23 mouse cellular contexts compared by ENCODE assay signal in the genomic region with DNA sequence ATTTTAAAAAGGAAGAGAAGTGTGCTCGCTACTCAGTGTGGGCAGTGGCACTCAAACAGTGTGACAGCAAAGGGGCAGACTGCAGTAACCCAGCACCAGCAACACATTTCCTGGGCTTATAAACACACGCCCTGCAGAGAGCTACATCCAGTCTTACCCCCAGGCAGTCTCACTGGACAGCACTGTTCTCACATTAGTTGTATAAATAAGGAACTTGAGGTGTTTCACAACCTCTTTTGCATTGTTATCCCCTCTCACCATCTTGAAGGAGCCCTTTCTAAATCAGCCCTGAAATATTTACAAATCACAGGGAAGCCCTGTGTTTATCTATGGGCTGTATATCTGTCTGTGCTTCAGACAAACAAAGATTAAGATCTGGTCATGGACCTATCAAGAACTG. TPM values are rescaled to one million over a fixed set of nuclear protein-coding genes. Genes with fewer than 3 reads are reported as not detected.
DNase-seq lines count a peak whose midpoint lies in the region; ATAC-seq and TF ChIP-seq lines count a peak whose summit lies in the region.
"Had no signal": no experiment of that assay in that cellular context is flagged by ENCODE, and none has a peak within 500 bp of the region (broad histone marks: within the 10 kb centered on the region; RNA-seq: fewer than 3 reads in every experiment).

No protein-coding gene starts in this region.

- ATAC-seq in midbrain, embryonic 11.5 days (ENCODE audit: low FRiP score) = no peak
- ATAC-seq in midbrain, postnatal 0 days (ENCODE audit: low FRiP score) = no peak
- peak; percentile 87 for ATAC-seq in megakaryocyte, adult 5-6 weeks (ENCODE audit: poor library complexity, severe bottlenecking)
- ATAC-seq in frontal cortex, adult (ENCODE audit: low TSS enrichment) = no peak
- ATAC-seq: forebrain, postnatal 0 days; hindbrain, embryonic 16.5 days had no signal

- H3K9me3 ChIP-seq in midbrain, embryonic 11.5 days (ENCODE audit: control insufficient read depth, low read length) = no peaks in the 10 kb centered on the region
- H3K9me3 ChIP-seq in midbrain, postnatal 0 days (ENCODE audit: low read length) = no peaks in the 10 kb centered on the region
- H3K9me3 ChIP-seq: embryonic facial prominence, embryonic 13.5 days; forebrain, embryonic 12.5 days; heart, embryonic 13.5 days had no signal

- H3K4me3 ChIP-seq in midbrain, embryonic 11.5 days (ENCODE audit: low read depth, low read length) = no peak overlapping the region
- no peak overlapping the region for H3K4me3 ChIP-seq in midbrain, postnatal 0 days (ENCODE audit: low read depth, low read length)
- H3K4me3 ChIP-seq in bone marrow macrophage, adult 2 months (ENCODE audit: insufficient read depth, low read length) = no peak overlapping the region
- H3K4me3 ChIP-seq: embryonic facial prominence, embryonic 13.5 days; forebrain, embryonic 12.5 days; gastrocnemius, adult 2 months; heart, embryonic 13.5 days; hindbrain, embryonic 12.5 days had no signal

- no peak overlapping the region for H3K9ac ChIP-seq in midbrain, embryonic 11.5 days (ENCODE audit: low read length)
- H3K9ac ChIP-seq in midbrain, postnatal 0 days (replicated peaks; ENCODE audit: low read length, poor library complexity, severe bottlenecking) = no peak overlapping the region
- H3K9ac ChIP-seq: embryonic facial prominence, embryonic 13.5 days; forebrain, embryonic 12.5 days; forebrain, postnatal 0 days; heart, embryonic 13.5 days; hindbrain, embryonic 12.5 days had no signal

- H3K27me3 ChIP-seq in midbrain, embryonic 11.5 days (ENCODE audit: control insufficient read depth, insufficient read depth, low read length) = no peaks in the 10 kb centered on the region
- H3K27me3 ChIP-seq in midbrain, postnatal 0 days (ENCODE audit: insufficient read depth, low read length) = no peaks in the 10 kb centered on the region
- H3K27me3 ChIP-seq: embryonic facial prominence, embryonic 13.5 days; forebrain, embryonic 12.5 days; hindbrain, embryonic 12.5 days had no signal

- WGBS in midbrain, embryonic 11.5 days = 72% methylated on average over 2 of the region's 2 CpGs
- WGBS in midbrain, postnatal 0 days = 64% methylated on average over 2 of the region's 2 CpGs

- no peak overlapping the region for H3K4me2 ChIP-seq in midbrain, embryonic 11.5 days
- H3K4me2 ChIP-seq in midbrain, postnatal 0 days (ENCODE audit: low read depth, low read length, poor library complexity, severe bottlenecking) = no peak overlapping the region
- H3K4me2 ChIP-seq: embryonic facial prominence, embryonic 13.5 days; forebrain, embryonic 12.5 days; heart, embryonic 13.5 days; hindbrain, embryonic 12.5 days had no signal

- DNase-seq in midbrain, embryonic 11.5 days (ENCODE audit: low spot score, missing footprints) = peak; percentile 10
- DNase-seq in midbrain, postnatal 0 days (ENCODE audit: low spot score) = no peak
- no peak for DNase-seq in layer of hippocampus, postnatal 10 days (ENCODE audit: low spot score in 2 of 2)
- no peak for DNase-seq in layer of hippocampus, adult 11-12 months (ENCODE audit: low spot score)
- DNase-seq: adrenal gland, postnatal 10 days; cerebellum, adult 11-12 months; cerebellum, adult 9-10 months; cerebellum, postnatal 25 days; forebrain, postnatal 0 days; gastrocnemius, adult 2 months; gastrocnemius, postnatal 25 days; heart, adult 11 months; heart, postnatal 36 days had no signal

- TF ChIP-seq CTCF in midbrain, postnatal 0 days (IDR thresholded peaks at IDR 0.05) = no peak
- no peak for TF ChIP-seq CTCF in bone marrow macrophage, adult 2 months (IDR thresholded peaks at IDR 0.05; ENCODE audit: low read depth, low read length)

- TF ChIP-seq POLR2A in bone marrow macrophage, adult 2 months (IDR thresholded peaks at IDR 0.05; ENCODE audit: borderline replicate concordance, low read depth, low read length) = no peak

- H3K4me1 ChIP-seq in midbrain, embryonic 11.5 days (ENCODE audit: control insufficient read depth, insufficient read depth, low read length) = no peaks in the 10 kb centered on the region
- H3K4me1 ChIP-seq in midbrain, postnatal 0 days (ENCODE audit: insufficient read depth, low read length) = no peaks in the 10 kb centered on the region
- H3K4me1 ChIP-seq in bone marrow macrophage, adult 2 months (ENCODE audit: control insufficient read depth, insufficient read depth, low read length) = peaks cover 31% of the 10 kb centered on the region

- no peaks in the 10 kb centered on the region for H3K36me3 ChIP-seq in midbrain, embryonic 11.5 days (ENCODE audit: control insufficient read depth, insufficient read depth, low read length)
- no peaks in the 10 kb centered on the region for H3K36me3 ChIP-seq in midbrain, postnatal 0 days (ENCODE audit: insufficient read depth, low read length)
- H3K36me3 ChIP-seq: heart, embryonic 13.5 days had no signal

- no peak overlapping the region for H3K27ac ChIP-seq in midbrain, embryonic 11.5 days (ENCODE audit: low read depth, low read length)
- no peak overlapping the region for H3K27ac ChIP-seq in midbrain, postnatal 0 days (ENCODE audit: low read depth, low read length)
- H3K27ac ChIP-seq in bone marrow macrophage, adult 2 months (ENCODE audit: insufficient read depth, low read depth, low read length) = peak overlapping the region; percentile 16; the same call in 1 of the 2 replicates
- H3K27ac ChIP-seq: embryonic facial prominence, embryonic 13.5 days; forebrain, embryonic 12.5 days; gastrocnemius, adult 2 months; heart, embryonic 13.5 days; hindbrain, embryonic 12.5 days had no signal

RNA-seq across cellular contexts. Expression of gene Eif4e3, which starts 17.3 kb away (rescaled TPM):
- polyA plus RNA-seq in midbrain, embryonic 11.5 days (2014; fragmentation: Nextera tagmentation; extraction: Ambion mirVana) = 16.2 and 17.5 TPM in 2 replicates
- total RNA-seq in midbrain, postnatal 0 days (2014; rRNA removed) = 8.4 and 10.6 TPM in 2 replicates
- 5.4 and 5.5 TPM in 2 replicates for polyA plus RNA-seq in midbrain, postnatal 0 days (2015; fragmentation: Nextera tagmentation; extraction: Ambion mirVana)
- polyA plus RNA-seq in bone marrow macrophage, adult 2 months (2012; ENCODE audit: insufficient read depth, insufficient read length, missing spikeins) = 26.3 and 29.4 TPM in 2 replicates
- total RNA-seq in megakaryocyte, adult 5-6 weeks (2015) = 48.3 and 53.0 TPM in 2 replicates
- 45.4 and 56.4 TPM in 2 replicates for total RNA-seq in megakaryocyte, adult 5-6 weeks (2017)
- 10 to 100 TPM; 18.4 to 20.3 TPM for total RNA-seq in layer of hippocampus, postnatal 10 days (2021)
- total RNA-seq: MEL had no signal

RNA-seq across cellular contexts. Expression of gene Gm20696, which starts 17.3 kb away (rescaled TPM):
- 2.5 and 3.4 TPM in 2 replicates for polyA plus RNA-seq in midbrain, embryonic 11.5 days (2014; fragmentation: Nextera tagmentation; extraction: Ambion mirVana)
- total RNA-seq in midbrain, postnatal 0 days (2014; rRNA removed) = 1.1 and 2.5 TPM in 2 replicates
- polyA plus RNA-seq in midbrain, postnatal 0 days (2015; fragmentation: Nextera tagmentation; extraction: Ambion mirVana) = 1.3 and 2.9 TPM in 2 replicates
- 3.0 and 4.7 TPM in 2 replicates for polyA plus RNA-seq in bone marrow macrophage, adult 2 months (2012; ENCODE audit: insufficient read depth, insufficient read length, missing spikeins)
- 9.6 and 12.1 TPM in 2 replicates for total RNA-seq in megakaryocyte, adult 5-6 weeks (2015)
- 4.4 and 4.8 TPM in 2 replicates for total RNA-seq in megakaryocyte, adult 5-6 weeks (2017)
- 1 to 10 TPM; 7.1 to 8.8 TPM for total RNA-seq in layer of hippocampus, postnatal 10 days (2021)

RNA-seq across cellular contexts. Expression of gene Gpr27, which starts 43.2 kb away (rescaled TPM):
- polyA plus RNA-seq in midbrain, embryonic 11.5 days (2014; fragmentation: Nextera tagmentation; extraction: Ambion mirVana) = 3.0 and 3.8 TPM in 2 replicates
- 110 and 114 TPM in 2 replicates for total RNA-seq in midbrain, postnatal 0 days (2014; rRNA removed)
- 26.0 and 27.8 TPM in 2 replicates for polyA plus RNA-seq in midbrain, postnatal 0 days (2015; fragmentation: Nextera tagmentation; extraction: Ambion mirVana)
- polyA plus RNA-seq in bone marrow macrophage, adult 2 months (2012; ENCODE audit: insufficient read depth, insufficient read length, missing spikeins) = not detected in 2 replicates
- 4.1 and 5.1 TPM in 2 replicates for total RNA-seq in megakaryocyte, adult 5-6 weeks (2015)
- total RNA-seq in megakaryocyte, adult 5-6 weeks (2017) = 4.2 and 4.7 TPM in 2 replicates
- 10 to 100 TPM; 60.3 to 61.9 TPM for total RNA-seq in layer of hippocampus, postnatal 10 days (2021)
- total RNA-seq: MEL had no signal
- polyA plus RNA-seq: C2C12 had no signal

Comparison
In these comparisons a context has a peak if more than half of its experiments do, and no peak if none do; other contexts are left out.
1. RNA of gene Gpr27, which starts 43.2 kb away (total RNA-seq): 110 to 114 TPM in midbrain, postnatal 0 days and 60.3 to 61.9 TPM in layer of hippocampus, postnatal 10 days; 4.1 to 5.1 TPM in megakaryocyte, adult 5-6 weeks; every median in the first group is over 10 times any median in the second.